Mouse (Mus musculus): ENCODE data around the gene Nr6a1. TPM values are rescaled to one million over a fixed set of nuclear protein-coding genes. Genes with fewer than 3 reads are reported as not detected.

The Nr6a1 gene
- 4.4 TPM for polyA plus RNA-seq (2014; fragmentation: Illumina TruSeq; extraction: RNeasy Lipid Tissue Mini Kit (QIAGEN cat#74804); ENCODE audit: low read depth, low replicate concordance)

DNA sequence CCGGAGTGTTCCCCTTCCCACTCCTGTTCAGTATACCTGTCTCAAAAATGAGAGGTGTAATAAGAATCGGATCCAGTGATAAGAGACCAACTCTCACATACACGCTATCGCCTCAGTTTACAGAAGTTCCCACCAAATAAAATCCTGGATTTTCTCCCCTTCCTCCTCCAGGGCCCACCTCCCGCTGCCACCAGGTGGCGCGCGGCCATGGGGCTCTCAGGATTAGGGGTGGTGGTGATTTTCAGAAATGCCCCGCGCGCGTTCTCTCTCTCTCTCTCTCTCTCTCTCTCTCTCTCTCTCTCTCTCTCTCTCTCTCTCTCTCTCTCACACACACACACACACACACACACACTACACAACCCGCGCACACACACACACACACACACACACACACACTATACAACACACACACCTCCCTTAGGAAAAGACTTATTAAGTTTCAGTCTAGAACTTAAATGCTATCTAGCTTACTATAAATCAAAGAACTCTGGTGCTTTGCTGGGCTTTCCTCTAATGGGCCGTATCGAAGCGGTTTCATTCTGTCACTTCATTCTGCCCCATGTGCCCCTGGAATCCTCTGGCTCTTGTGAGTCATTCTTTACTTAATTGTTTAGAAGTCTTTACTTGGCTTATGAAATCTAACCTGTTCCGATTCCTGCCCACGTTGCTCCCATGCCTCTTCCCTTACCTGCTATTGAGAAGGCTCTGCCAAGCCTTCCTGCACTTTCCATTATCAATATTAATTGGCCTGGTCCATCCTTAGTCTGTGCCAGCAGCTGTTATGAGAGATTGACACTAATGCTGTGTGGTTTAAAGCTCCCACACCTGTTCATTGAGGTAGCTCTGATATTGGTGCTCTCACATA lies at the start of gene Nr6a1:
Nr6a1 (minus strand) TSS at position 574 of the 865 bp plus-strand sequence.

GRCm38 (mm10) chr2:38931851-38932667 lies 4.6 kb upstream of the Nr6a1 start, which contains the start of gene Olfml2a:
Gene Olfml2a, plus strand, starts transcription at chr2:38931978.

DNA sequence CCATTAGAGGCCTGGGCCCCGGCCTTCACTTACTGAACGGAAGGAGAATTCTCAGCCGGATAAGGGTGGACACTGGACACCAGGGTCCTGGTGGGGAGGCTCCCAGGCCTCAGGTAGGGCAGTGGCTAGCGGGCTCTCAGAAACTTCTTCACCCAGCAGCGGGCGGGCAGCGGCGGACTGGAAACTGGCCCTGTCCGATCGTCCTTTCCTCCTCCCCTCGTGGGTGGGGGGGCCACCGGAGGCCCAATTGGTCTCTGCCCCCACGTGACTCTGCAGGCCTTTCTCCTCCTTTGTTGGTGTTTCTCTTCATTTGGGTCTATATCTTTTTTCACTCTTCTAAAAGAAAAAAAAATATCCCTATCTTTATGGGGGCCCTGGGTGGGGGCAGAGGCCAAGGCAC lies 213.2 kb downstream of the Nr6a1 start, which contains the start of gene Nr5a1:
Nr5a1 (minus strand) TSS at position 219 of the 400 bp plus-strand sequence.

Other genes with a start within 250 kb of the Nr6a1 start
- not detected for gene Nr5a1, start 213.1 kb downstream of the Nr6a1 start, polyA plus RNA-seq (2014; fragmentation: Illumina TruSeq; extraction: RNeasy Lipid Tissue Mini Kit (QIAGEN cat#74804); ENCODE audit: low read depth, low replicate concordance)
- gene Olfml2a, start 4.3 kb upstream of the Nr6a1 start, polyA plus RNA-seq (2014; fragmentation: Illumina TruSeq; extraction: RNeasy Lipid Tissue Mini Kit (QIAGEN cat#74804); ENCODE audit: low read depth, low replicate concordance) = 1.1 TPM
- 0.20 TPM for gene Wdr38, start 69.8 kb upstream of the Nr6a1 start, polyA plus RNA-seq (2014; fragmentation: Illumina TruSeq; extraction: RNeasy Lipid Tissue Mini Kit (QIAGEN cat#74804); ENCODE audit: low read depth, low replicate concordance)
- 196 TPM for gene Arpc5l, start 77.7 kb upstream of the Nr6a1 start, polyA plus RNA-seq (2014; fragmentation: Illumina TruSeq; extraction: RNeasy Lipid Tissue Mini Kit (QIAGEN cat#74804); ENCODE audit: low read depth, low replicate concordance)
- 44.2 TPM for gene Rpl35, start 77.9 kb upstream of the Nr6a1 start, polyA plus RNA-seq (2014; fragmentation: Illumina TruSeq; extraction: RNeasy Lipid Tissue Mini Kit (QIAGEN cat#74804); ENCODE audit: low read depth, low replicate concordance)
- gene Golga1, start 137.9 kb upstream of the Nr6a1 start, polyA plus RNA-seq (2014; fragmentation: Illumina TruSeq; extraction: RNeasy Lipid Tissue Mini Kit (QIAGEN cat#74804); ENCODE audit: low read depth, low replicate concordance) = 38.2 TPM

Data from kidney, adult 10 weeks (tissue).